Mouse (Mus musculus) limb, embryonic 14.5 days (tissue): ENCODE measurements around the gene Wbp2nl. TPM values are rescaled to one million over a fixed set of nuclear protein-coding genes. Genes with fewer than 3 reads are reported as not detected.

ENCODE experiments used
- ATAC-seq: fragments of 200-750 bp; cut with Nextera tagmentation; 2 replicates; pipeline ENCODE4 v1.8.0; 2017; ENCODE audit warnings: low read depth, moderate number of reproducible peaks, moderate TSS enrichment; ENCODE audit not compliant: low FRiP score
- DNase-seq: peaks from one replicate; pipeline ENCODE4 v3.0.0-alpha.2; 2015; ENCODE audit warnings: low spot score
- H3K27ac ChIP-seq: fragments of 300-500 bp; sonication (generic); replicated peaks from 2 replicates; pipeline ENCODE4 v1.5.1; 2014; ENCODE audit warnings: low read depth, mild to moderate bottlenecking, low read length, moderate library complexity, mixed read lengths
- H3K27me3 ChIP-seq: fragments of 300-500 bp; sonication (generic); 2 replicates; pipeline ENCODE4 v1.6.1; 2014; ENCODE audit warnings: low read length, mixed read lengths; ENCODE audit not compliant: control insufficient read depth, insufficient read depth
- H3K36me3 ChIP-seq: fragments of 300-500 bp; sonication (generic); 2 replicates; pipeline ENCODE4 v1.6.1; 2014; ENCODE audit warnings: mild to moderate bottlenecking, low read length, moderate library complexity, mixed read lengths; ENCODE audit not compliant: control insufficient read depth, insufficient read depth
- H3K4me1 ChIP-seq: fragments of 300-500 bp; sonication (generic); 2 replicates; pipeline ENCODE4 v1.6.1; 2014; ENCODE audit warnings: antibody characterized with exemption, low read length, mixed read lengths; ENCODE audit not compliant: control insufficient read depth, insufficient read depth
- H3K4me2 ChIP-seq: fragments of 300-500 bp; sonication (generic); replicated peaks from 2 replicates; pipeline ENCODE4 v1.6.1; 2014; ENCODE audit warnings: low read depth, mild to moderate bottlenecking, low read length, moderate library complexity; ENCODE audit not compliant: severe bottlenecking
- H3K4me3 ChIP-seq: fragments of 300-500 bp; sonication (generic); replicated peaks from 2 replicates; pipeline ENCODE4 v1.5.1; 2014; ENCODE audit warnings: low read length
- H3K9ac ChIP-seq: fragments of 300-500 bp; sonication (generic); 2 replicates; pipeline ENCODE4 v1.6.1; 2014; ENCODE audit warnings: mild to moderate bottlenecking, low read depth, low read length, moderate library complexity; ENCODE audit not compliant: severe bottlenecking
- H3K9me3 ChIP-seq: fragments of 300-500 bp; sonication (generic); 2 replicates; pipeline ENCODE4 v1.6.1; 2016; ENCODE audit warnings: low read length; ENCODE audit not compliant: control insufficient read depth
- POLR2A ChIP-seq: fragments of 200-500 bp; IDR thresholded peaks from 2 replicates; pipeline ENCODE4 v1.8.0; 2012; ENCODE audit warnings: inconsistent platforms, mild to moderate bottlenecking, moderate library complexity, borderline replicate concordance; ENCODE audit not compliant: insufficient read depth, insufficient read length; ENCODE audit errors: extremely low read depth
- WGBS: fragments of 180-500 bp; shearing (Covaris S2); extraction: QIAGEN DNeasy Blood & Tissue Kit; methylation state at CpG from one replicate; pipeline ENCODE4 v1.1.7; 2014; 5-methylcytosine and 5-hydroxymethylcytosine counted together
- polyA plus RNA-seq, 2 experiments: library from polyadenylated mRNA; depleted of rRNA in 1 of 2; stranded (reverse) in 1 of 2; unstranded in 1 of 2; fragments of >200 nt; fragmentation: Nextera tagmentation in 1 of 2; extraction: Ambion mirVana in 1 of 2; gene quantifications; 2 replicates each; pipeline versions ENCODE4 v1.2.1 to v1.2.3; 2012 to 2014

The Wbp2nl gene
- polyA plus RNA-seq, 2 experiments: 0.24 TPM; not detected in 1

- no peaks in the 10 kb centered on the region for H3K9me3 ChIP-seq
- no peak for DNase-seq
- H3K27ac ChIP-seq: no peak overlapping the region
- TF ChIP-seq POLR2A: no peak
- WGBS: 10% methylated on average over 16 of the region's 16 CpGs
- H3K4me1 ChIP-seq: no peaks in the 10 kb centered on the region
- H3K4me2 ChIP-seq: no peak overlapping the region
- no peak for ATAC-seq
- H3K36me3 ChIP-seq: no peaks in the 10 kb centered on the region
- no peak overlapping the region for H3K9ac ChIP-seq
- no peaks in the 10 kb centered on the region for H3K27me3 ChIP-seq
- no peak overlapping the region for H3K4me3 ChIP-seq
Observed at GRCm38 (mm10) chr15:82259510-82259909, 39.2 kb upstream of the Wbp2nl start.

- Histone ChIP-seq H3K9ac (no peak overlapping the region), H3K36me3 (no peaks in the 10 kb centered on the region), H3K27ac (no peak overlapping the region), H3K9me3 (no peaks in the 10 kb centered on the region), H3K4me1 (no peaks in the 10 kb centered on the region), H3K4me2 (no peak overlapping the region), H3K4me3 (no peak overlapping the region), H3K27me3 (no peaks in the 10 kb centered on the region)
- DNase-seq (peak; percentile 63), ATAC-seq (peak; percentile 47; the same call in 1 of the 2 replicates)
- 8% methylated on average over 6 of the region's 6 CpGs for WGBS
- 0 out of 2 replicates have a peak, but pooled peaks have one; percentile 16 for TF ChIP-seq POLR2A
Observed at GRCm38 (mm10) chr15:82266356-82266755, 32.4 kb upstream of the Wbp2nl start.

- no peaks in the 10 kb centered on the region for H3K9me3 ChIP-seq
- DNase-seq: no peak
- no peaks in the 10 kb centered on the region for H3K36me3 ChIP-seq
- ATAC-seq: no peak
- H3K4me1 ChIP-seq: no peaks in the 10 kb centered on the region
- TF ChIP-seq POLR2A: no peak
- WGBS: 28% methylated on average over 3 of the region's 3 CpGs
- H3K4me2 ChIP-seq: no peak overlapping the region
- H3K27ac ChIP-seq: no peak overlapping the region
- no peaks in the 10 kb centered on the region for H3K27me3 ChIP-seq
- no peak overlapping the region for H3K4me3 ChIP-seq
- H3K9ac ChIP-seq: no peak overlapping the region
Observed at GRCm38 (mm10) chr15:82268185-82268584, 30.6 kb upstream of the Wbp2nl start.

GRCm38 (mm10) chr15:82268783-82269182 is 30.0 kb upstream of the Wbp2nl start:
- no peak for ATAC-seq
- DNase-seq: no peak
- Histone ChIP-seq H3K9ac (no peak overlapping the region), H3K4me2 (no peak overlapping the region), H3K27me3 (peaks cover 6% of the 10 kb centered on the region; the same call in 1 of the 2 replicates), H3K36me3 (no peaks in the 10 kb centered on the region), H3K4me3 (no peak overlapping the region), H3K9me3 (no peaks in the 10 kb centered on the region), H3K27ac (no peak overlapping the region), H3K4me1 (no peaks in the 10 kb centered on the region)
- WGBS: 90% methylated on average over 9 of the region's 9 CpGs
- TF ChIP-seq POLR2A: no peak

- Histone ChIP-seq H3K36me3 (no peaks in the 10 kb centered on the region), H3K27ac (no peak overlapping the region), H3K9ac (no peak overlapping the region), H3K9me3 (no peaks in the 10 kb centered on the region), H3K27me3 (peaks cover 17% of the 10 kb centered on the region), H3K4me2 (no peak overlapping the region), H3K4me1 (peaks cover 8% of the 10 kb centered on the region), H3K4me3 (no peak overlapping the region)
- DNase-seq: peak; percentile 68
- no peak for ATAC-seq
- TF ChIP-seq POLR2A: no peak
- 0% methylated on average over 5 of the region's 5 CpGs for WGBS
Observed at GRCm38 (mm10) chr15:82271201-82271600, 27.6 kb upstream of the Wbp2nl start.

GRCm38 (mm10) chr15:82272295-82272694 is 26.5 kb upstream of the Wbp2nl start:
- H3K9me3 ChIP-seq: no peaks in the 10 kb centered on the region
- ATAC-seq: no peak
- no peak overlapping the region for H3K27ac ChIP-seq
- H3K36me3 ChIP-seq: no peaks in the 10 kb centered on the region
- DNase-seq: no peak
- TF ChIP-seq POLR2A: no peak
- peaks cover 9% of the 10 kb centered on the region for H3K4me1 ChIP-seq
- H3K4me2 ChIP-seq: no peak overlapping the region
- H3K9ac ChIP-seq: no peak overlapping the region
- 83% methylated on average over 6 of the region's 6 CpGs for WGBS
- no peak overlapping the region for H3K4me3 ChIP-seq
- H3K27me3 ChIP-seq: peaks cover 17% of the 10 kb centered on the region
